Mouse (Mus musculus) C2C12 (cell line): Measurements from ENCODE around the gene Mlana. TPM values are rescaled to one million over a fixed set of nuclear protein-coding genes. Genes with fewer than 3 reads are reported as not detected.

Experiments used
- H3K27me3 ChIP-seq: one replicate; pipeline ENCODE4 v1.6.1; 2011; ENCODE audit not compliant: control insufficient read depth, insufficient read depth, insufficient read length
- H3K36me3 ChIP-seq: one replicate; pipeline ENCODE4 v1.6.1; 2011; ENCODE audit not compliant: control insufficient read depth, insufficient read depth
- H3K4me3 ChIP-seq: one replicate; pipeline ENCODE4 v1.5.1; 2011; ENCODE audit warnings: mild to moderate bottlenecking, control low read depth; ENCODE audit not compliant: poor library complexity, insufficient read depth, severe bottlenecking
- H3K79me2 ChIP-seq: one replicate; pipeline ENCODE4 v1.6.1; 2011; ENCODE audit not compliant: control insufficient read depth, insufficient read depth
- H3K79me3 ChIP-seq: one replicate; pipeline ENCODE4 v1.6.1; 2011; ENCODE audit warnings: low read depth, control low read depth
- H3ac ChIP-seq: one replicate; pipeline ENCODE3; 2011; ENCODE audit warnings: low read depth; ENCODE audit not compliant: control insufficient read depth, insufficient read length
- CEBPB ChIP-seq: IDR thresholded peaks from one replicate; pipeline ENCODE4 v1.6.1; 2011; ENCODE audit warnings: low read depth, mild to moderate bottlenecking, control low read depth, moderate library complexity
- CTCF ChIP-seq: IDR thresholded peaks from one replicate; pipeline ENCODE4 v1.5.1; 2011; ENCODE audit not compliant: control insufficient read depth, insufficient read depth, insufficient read length
- FOSL1 ChIP-seq: IDR thresholded peaks from one replicate; pipeline ENCODE4 v1.8.0; 2011; ENCODE audit warnings: mild to moderate bottlenecking, low read length; ENCODE audit not compliant: poor library complexity, insufficient read depth, severe bottlenecking
- MAX ChIP-seq: IDR thresholded peaks from one replicate; pipeline ENCODE4 v1.6.1; 2011; ENCODE audit warnings: mild to moderate bottlenecking, control low read depth
- MYOD1 ChIP-seq: IDR thresholded peaks from one replicate; pipeline ENCODE4 v1.6.1; 2011; ENCODE audit warnings: low read depth; ENCODE audit not compliant: control insufficient read depth, insufficient read length
- MYOG ChIP-seq: IDR thresholded peaks from one replicate; pipeline ENCODE4 v1.6.1; 2011; ENCODE audit not compliant: control insufficient read depth, insufficient read length; ENCODE audit errors: extremely low read depth
- USF1 ChIP-seq: IDR thresholded peaks from one replicate; pipeline ENCODE4 v1.6.1; 2011; ENCODE audit warnings: low read depth, mild to moderate bottlenecking, control low read depth, moderate library complexity
- long read RNA-seq, 2 experiments: library from polyadenylated mRNA; unstranded; transcript quantifications; one replicate each; pipeline ENCODE4 v2.0.0; 2019 to 2020
- polyA plus RNA-seq: library from polyadenylated mRNA; unstranded; fragments of >200 nt; fragmentation: generic; extraction: Trizol; gene quantifications from one replicate; pipeline ENCODE4 v1.2.1, GENCODE M21; 2012; ENCODE audit warnings: missing spikeins

Mlana gene
- not detected for polyA plus RNA-seq
- long read RNA-seq, experiment 1: 0 reads
- long read RNA-seq, experiment 2: 0 reads

DNA sequence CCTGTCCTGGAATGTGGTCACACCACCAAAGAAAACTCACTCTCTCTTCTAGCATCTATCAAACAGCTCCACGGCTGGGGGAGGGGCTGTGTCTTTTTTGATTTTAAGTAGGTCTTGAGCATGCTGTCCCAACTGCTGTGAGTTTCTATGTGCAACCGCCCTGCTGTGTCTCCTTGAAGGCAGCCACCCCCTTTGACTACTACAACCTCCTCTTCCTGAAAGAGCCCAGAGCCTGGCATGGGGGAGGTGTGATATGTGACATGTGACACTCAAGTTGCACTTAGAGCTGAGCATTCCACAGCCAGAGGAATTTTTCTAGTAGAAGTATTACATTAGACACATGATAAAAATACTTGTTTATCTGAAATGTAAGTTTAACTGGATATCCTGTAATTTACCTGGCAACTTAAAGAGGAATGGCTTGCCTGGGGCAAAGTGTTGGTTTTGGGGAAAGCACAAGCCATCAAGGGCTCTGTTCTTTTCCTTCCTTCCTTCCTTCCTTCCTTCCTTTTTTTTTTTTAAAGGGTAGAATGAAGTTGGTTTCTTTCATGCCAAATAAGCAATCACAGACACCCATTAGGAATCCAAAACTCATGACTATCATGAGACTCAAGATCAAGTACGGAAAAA, at the start of gene Mlana:
Gene Mlana, plus strand, starts transcription at position 580 of the 630 bp plus-strand sequence.
- H3K79me2 ChIP-seq: no peaks in the 10 kb centered on the region
- H3K27me3 ChIP-seq: peaks cover 3% of the 10 kb centered on the region
- TF ChIP-seq MYOD1 (no peak), CEBPB (no peak), USF1 (no peak), MAX (no peak), CTCF (no peak), FOSL1 (no peak), MYOG (no peak)
- no peak within 1 kb of the TSS for H3ac ChIP-seq
- no peak within 1 kb of the TSS for H3K4me3 ChIP-seq
- H3K79me3 ChIP-seq: no peaks in the 10 kb centered on the region
- no peaks in the 10 kb centered on the region for H3K36me3 ChIP-seq

DNA sequence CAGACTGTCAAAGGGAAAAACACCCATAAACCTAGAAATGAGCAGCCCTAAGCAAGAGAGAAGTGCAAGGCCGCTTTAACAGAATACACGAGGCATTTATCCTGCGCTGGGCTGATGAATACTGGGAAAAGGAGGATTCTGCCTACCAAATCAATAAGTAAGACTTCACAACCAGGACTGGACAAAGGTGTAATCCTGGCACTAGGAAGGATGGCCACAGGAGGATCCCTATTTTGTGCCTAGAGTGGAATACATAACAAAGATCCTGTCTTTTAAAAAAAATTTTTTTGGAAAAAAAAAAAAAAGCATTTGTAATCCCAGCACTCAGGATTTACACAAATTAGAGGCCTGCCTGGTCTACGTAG, 49.1 kb upstream of the Mlana start:
- peaks cover 7% of the 10 kb centered on the region for H3K36me3 ChIP-seq
- no peak for TF ChIP-seq MAX
- TF ChIP-seq USF1: no peak
- TF ChIP-seq MYOG: no peak
- no peak for TF ChIP-seq CEBPB
- H3K79me2 ChIP-seq: no peaks in the 10 kb centered on the region
- H3K27me3 ChIP-seq: no peaks in the 10 kb centered on the region
- H3ac ChIP-seq: no peak overlapping the region
- peak overlapping the region; percentile 57 for H3K4me3 ChIP-seq
- no peaks in the 10 kb centered on the region for H3K79me3 ChIP-seq

DNA sequence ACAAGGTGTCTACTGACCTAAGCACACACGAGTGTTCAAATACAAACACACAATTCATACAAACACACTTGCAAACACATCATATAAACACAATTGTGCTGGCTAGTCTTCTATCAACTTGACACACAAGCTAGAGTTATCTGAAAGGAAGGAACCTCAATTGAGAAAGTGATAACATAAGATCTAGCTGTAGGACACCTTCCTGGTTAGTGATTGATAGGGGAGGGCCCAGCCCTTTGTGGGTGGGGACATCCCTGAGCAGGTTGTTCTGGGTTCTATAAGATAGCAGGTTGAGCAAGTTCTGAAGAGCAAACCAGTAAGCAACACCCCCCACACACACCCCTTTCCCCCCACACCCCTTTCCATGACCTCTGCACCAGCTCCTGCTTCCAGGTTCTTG, 47.9 kb upstream of the Mlana start:
- no peak for TF ChIP-seq USF1
- TF ChIP-seq MYOD1: no peak
- no peak for TF ChIP-seq CEBPB
- TF ChIP-seq FOSL1: no peak
- no peak for TF ChIP-seq CTCF
- TF ChIP-seq MAX: no peak
- no peak for TF ChIP-seq MYOG
- no peak overlapping the region for H3K4me3 ChIP-seq

DNA sequence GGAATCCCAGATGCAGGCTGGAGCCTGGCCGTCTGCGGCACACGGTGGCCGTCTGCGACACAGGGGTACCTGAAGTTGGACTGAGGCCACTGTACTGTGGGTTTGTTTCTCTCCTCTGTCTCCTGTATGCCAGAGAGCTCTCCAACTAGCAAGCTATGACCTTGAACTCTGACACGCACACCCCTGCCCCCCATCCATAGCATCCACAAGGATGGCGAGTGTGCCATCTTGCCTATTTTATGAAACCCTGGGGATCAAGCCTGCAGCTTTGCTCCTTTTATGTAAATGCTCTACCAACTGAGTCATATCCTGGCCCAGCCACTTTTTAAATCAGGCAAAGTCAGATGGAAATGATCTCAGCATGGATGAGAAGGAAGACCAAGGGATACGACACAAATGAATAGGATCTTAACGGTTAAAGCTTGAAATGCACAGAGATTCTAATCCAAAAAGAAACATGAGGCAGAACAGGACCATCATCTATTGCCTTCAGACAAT, 43.8 kb upstream of the Mlana start:
- Histone ChIP-seq H3K4me3 (no peak overlapping the region), H3K27me3 (no peaks in the 10 kb centered on the region), H3K79me2 (no peaks in the 10 kb centered on the region), H3ac (no peak overlapping the region), H3K79me3 (no peaks in the 10 kb centered on the region), H3K36me3 (no peaks in the 10 kb centered on the region)
- no peak for TF ChIP-seq MYOG

More for the DNA sequence above, 47.9 kb upstream of the Mlana start:
- no peak overlapping the region for H3ac ChIP-seq
- no peaks in the 10 kb centered on the region for H3K27me3 ChIP-seq
- H3K79me2 ChIP-seq: no peaks in the 10 kb centered on the region
- peaks cover 7% of the 10 kb centered on the region for H3K36me3 ChIP-seq
- H3K79me3 ChIP-seq: no peaks in the 10 kb centered on the region

DNA sequence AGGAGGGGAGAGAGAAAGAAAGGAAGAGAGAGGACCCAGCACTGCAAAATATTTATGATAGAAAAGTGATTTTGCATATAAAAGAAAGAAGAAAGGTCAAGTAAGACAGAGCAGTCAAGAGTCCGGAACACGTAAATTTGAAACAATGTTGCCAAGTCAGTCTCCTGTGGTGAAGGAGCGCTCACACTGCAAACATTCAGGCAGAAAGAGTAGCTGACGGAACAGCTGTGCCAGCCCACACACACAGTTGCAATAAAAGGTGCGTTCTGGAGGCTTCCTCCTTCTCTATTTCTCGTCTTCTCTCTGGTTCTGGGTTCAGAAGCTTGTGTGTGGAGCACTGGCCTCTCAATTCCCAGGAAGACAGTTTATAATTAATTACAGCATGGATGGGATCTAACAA, 42.5 kb upstream of the Mlana start:
- no peak overlapping the region for H3ac ChIP-seq
- H3K36me3 ChIP-seq: no peaks in the 10 kb centered on the region
- H3K4me3 ChIP-seq: no peak overlapping the region
- no peaks in the 10 kb centered on the region for H3K27me3 ChIP-seq
- no peaks in the 10 kb centered on the region for H3K79me2 ChIP-seq
- peak; percentile 67 for TF ChIP-seq MYOD1
- TF ChIP-seq FOSL1: no peak
- no peak for TF ChIP-seq MYOG
- no peaks in the 10 kb centered on the region for H3K79me3 ChIP-seq

DNA sequence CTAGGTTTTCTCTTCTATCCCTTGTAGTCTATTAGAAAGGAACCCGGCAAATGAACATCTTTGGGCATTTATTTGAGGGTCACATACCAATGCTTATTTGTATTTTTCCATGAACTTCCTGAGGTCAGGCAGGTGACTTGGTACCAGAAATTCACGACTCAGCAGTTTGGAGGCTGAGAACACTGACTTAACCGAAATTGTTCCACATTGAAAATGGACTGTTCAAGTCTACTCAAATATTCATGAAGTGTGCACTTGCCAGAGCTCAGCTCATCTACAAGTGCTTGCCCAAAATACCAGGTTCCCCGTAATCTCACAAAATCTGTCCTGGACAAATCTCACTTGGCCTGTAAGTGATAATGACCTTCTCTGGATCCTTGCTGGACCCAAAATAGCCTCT, 41.6 kb upstream of the Mlana start:
- Histone ChIP-seq H3ac (no peak overlapping the region), H3K27me3 (no peaks in the 10 kb centered on the region), H3K36me3 (no peaks in the 10 kb centered on the region), H3K79me3 (no peaks in the 10 kb centered on the region), H3K79me2 (no peaks in the 10 kb centered on the region), H3K4me3 (no peak overlapping the region)
- no peak for TF ChIP-seq CEBPB
- no peak for TF ChIP-seq MYOG
- no peak for TF ChIP-seq USF1
- no peak for TF ChIP-seq CTCF
- no peak for TF ChIP-seq MYOD1
- no peak for TF ChIP-seq MAX
- no peak for TF ChIP-seq FOSL1
